Mouse (Mus musculus) stomach, embryonic 14.5 days (tissue): ENCODE measurements around the gene Calhm5. TPM values are rescaled to one million over a fixed set of nuclear protein-coding genes. Genes with fewer than 3 reads are reported as not detected.

ENCODE experiments used
- ATAC-seq: fragments of 200-750 bp; cut with Nextera tagmentation; 2 replicates; pipeline ENCODE4 v1.8.0; 2017; ENCODE audit warnings: low read depth, moderate TSS enrichment; ENCODE audit not compliant: insufficient number of reproducible peaks, insufficient read depth, low FRiP score
- H3K27ac ChIP-seq: fragments of 300-500 bp; sonication (generic); 2 replicates; pipeline ENCODE4 v1.5.1; 2014; ENCODE audit warnings: mild to moderate bottlenecking, low read length, moderate library complexity, mixed read lengths
- H3K27me3 ChIP-seq: fragments of 300-500 bp; sonication (generic); 2 replicates; pipeline ENCODE4 v1.6.1; 2014; ENCODE audit warnings: low read length, control low read depth, mixed read lengths; ENCODE audit not compliant: control insufficient read depth, insufficient read depth
- H3K36me3 ChIP-seq: fragments of 300-500 bp; sonication (generic); 2 replicates; pipeline ENCODE4 v1.6.1; 2014; ENCODE audit warnings: mild to moderate bottlenecking, control low read depth, low read length, moderate library complexity, mixed read lengths; ENCODE audit not compliant: control insufficient read depth, insufficient read depth
- H3K4me1 ChIP-seq: fragments of 300-500 bp; sonication (generic); 2 replicates; pipeline ENCODE4 v1.6.1; 2014; ENCODE audit warnings: low read length, control low read depth, mixed read lengths; ENCODE audit not compliant: control insufficient read depth, insufficient read depth
- H3K4me2 ChIP-seq: fragments of 300-500 bp; sonication (generic); replicated peaks from 2 replicates; pipeline ENCODE4 v1.6.1; 2014; ENCODE audit warnings: low read depth, low read length, control low read depth
- H3K4me3 ChIP-seq: fragments of 300-500 bp; sonication (generic); 2 replicates; pipeline ENCODE4 v1.5.1; 2014; ENCODE audit warnings: low read depth, low read length, control low read depth
- H3K9ac ChIP-seq: fragments of 300-500 bp; sonication (generic); replicated peaks from 2 replicates; pipeline ENCODE4 v1.6.1; 2014; ENCODE audit warnings: low read depth, mild to moderate bottlenecking, control low read depth, low read length, moderate library complexity, mixed read lengths
- H3K9me3 ChIP-seq: fragments of 300-500 bp; sonication (generic); 2 replicates; pipeline ENCODE4 v1.6.1; 2016; ENCODE audit warnings: low read depth, low read length, control low read depth; ENCODE audit not compliant: control insufficient read depth
- WGBS: fragments of 180-500 bp; shearing (Covaris S2); extraction: QIAGEN DNeasy Blood & Tissue Kit; methylation state at CpG from one replicate; pipeline ENCODE4 v1.1.7; 2014; 5-methylcytosine and 5-hydroxymethylcytosine counted together
- polyA plus RNA-seq: library from polyadenylated mRNA; unstranded; fragments of >200 nt; fragmentation: Nextera tagmentation; extraction: Ambion mirVana; gene quantifications from 2 replicates; pipeline ENCODE4 v1.2.1, GENCODE M21; 2014

The Calhm5 gene
- polyA plus RNA-seq, 1 experiment from 2014 or later = 0.95 TPM

DNA sequence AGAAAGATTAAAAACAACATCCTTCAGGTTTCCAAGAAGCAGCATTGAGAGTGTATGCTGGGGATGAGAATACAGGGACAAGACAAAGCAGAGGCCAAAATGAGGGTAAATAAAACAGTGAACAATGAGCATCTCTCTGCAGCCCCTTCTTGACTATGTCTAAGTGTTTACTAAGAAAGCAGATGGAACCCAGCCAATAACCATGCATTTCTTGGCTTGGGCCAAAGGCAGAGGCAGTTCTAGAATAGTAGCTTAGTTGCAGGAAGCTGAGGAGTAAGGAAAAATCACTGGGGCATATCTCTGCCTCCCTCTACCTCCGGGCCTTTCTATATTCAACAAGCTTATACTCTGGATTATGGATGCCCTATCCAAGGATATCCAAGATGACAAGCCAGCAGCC, 5.8 kb downstream of the Calhm5 start:
- Histone ChIP-seq H3K9me3 (no peaks in the 10 kb centered on the region), H3K27ac (no peak overlapping the region), H3K4me2 (no peak overlapping the region), H3K4me1 (no peaks in the 10 kb centered on the region), H3K9ac (no peak overlapping the region), H3K4me3 (no peak overlapping the region), H3K27me3 (no peaks in the 10 kb centered on the region), H3K36me3 (no peaks in the 10 kb centered on the region)
- 90% methylated on average over 1 of the region's 1 CpGs for WGBS
- no peak for ATAC-seq

DNA sequence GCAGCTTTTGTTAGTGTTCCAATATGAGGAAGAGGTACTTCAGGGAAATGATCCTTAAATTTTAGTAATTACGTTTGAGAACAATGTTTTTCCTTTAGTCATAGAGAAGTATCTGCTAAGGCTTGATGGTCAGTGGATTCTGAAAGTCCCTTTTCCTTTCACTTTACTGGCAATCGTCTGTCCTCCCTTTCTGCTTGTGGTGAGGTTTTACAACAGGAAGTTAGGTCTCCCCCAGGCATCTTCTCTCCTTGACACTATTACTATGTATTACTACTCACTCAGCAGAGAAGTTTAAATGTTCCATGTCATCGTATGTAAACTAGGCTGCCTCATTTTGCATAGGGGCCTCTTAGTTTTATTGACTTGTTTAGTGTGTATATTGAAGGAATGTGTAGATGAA, 6.8 kb downstream of the Calhm5 start:
- H3K27ac ChIP-seq = no peak overlapping the region
- H3K4me2 ChIP-seq = no peak overlapping the region
- no peak overlapping the region for H3K9ac ChIP-seq
- H3K36me3 ChIP-seq = no peaks in the 10 kb centered on the region
- no peaks in the 10 kb centered on the region for H3K9me3 ChIP-seq
- H3K27me3 ChIP-seq = no peaks in the 10 kb centered on the region
- H3K4me1 ChIP-seq = no peaks in the 10 kb centered on the region
- no peak for ATAC-seq
- no peak overlapping the region for H3K4me3 ChIP-seq
- 66% methylated on average over 3 of the region's 3 CpGs for WGBS

DNA sequence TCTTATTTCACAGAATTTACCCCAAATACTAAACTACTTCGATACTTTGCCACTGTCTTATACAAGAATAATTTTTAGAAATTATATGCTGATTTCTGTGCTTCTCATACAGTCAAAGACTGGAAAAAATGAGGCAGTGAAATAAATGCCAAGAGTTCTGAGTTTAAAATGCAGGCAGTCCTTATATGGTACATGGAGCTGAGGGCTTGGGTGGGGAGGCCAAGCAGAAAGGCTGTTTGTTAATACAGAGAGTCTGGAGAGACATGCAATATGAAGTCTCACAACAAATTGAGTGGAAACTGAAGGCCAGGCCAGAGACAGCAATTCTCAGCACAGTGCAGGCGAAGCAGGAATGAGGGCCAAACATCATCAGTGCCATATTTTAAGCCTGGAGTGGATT, 7.8 kb downstream of the Calhm5 start:
- H3K27ac ChIP-seq = no peak overlapping the region
- no peaks in the 10 kb centered on the region for H3K4me1 ChIP-seq
- no peak overlapping the region for H3K9ac ChIP-seq
- ATAC-seq = no peak
- no peaks in the 10 kb centered on the region for H3K36me3 ChIP-seq
- no peak overlapping the region for H3K4me2 ChIP-seq
- WGBS = 83% methylated on average over 2 of the region's 2 CpGs
- H3K9me3 ChIP-seq = no peaks in the 10 kb centered on the region
- no peak overlapping the region for H3K4me3 ChIP-seq
- H3K27me3 ChIP-seq = no peaks in the 10 kb centered on the region

- H3K4me1 ChIP-seq = no peaks in the 10 kb centered on the region
- H3K27ac ChIP-seq = no peak overlapping the region
- no peak overlapping the region for H3K9ac ChIP-seq
- H3K36me3 ChIP-seq = no peaks in the 10 kb centered on the region
- WGBS = 75% methylated on average over 1 of the region's 1 CpGs
- no peak overlapping the region for H3K4me3 ChIP-seq
- ATAC-seq = no peak
- no peaks in the 10 kb centered on the region for H3K9me3 ChIP-seq
- H3K27me3 ChIP-seq = no peaks in the 10 kb centered on the region
- no peak overlapping the region for H3K4me2 ChIP-seq
These were observed 9.8 kb downstream of the Calhm5 start for GRCm38 (mm10) chr10:34086514-34086913.

GRCm38 (mm10) chr10:34074522-34075200, 21.7 kb downstream of the Calhm5 start:
- no peaks in the 10 kb centered on the region for H3K4me1 ChIP-seq
- H3K9ac ChIP-seq = no peak overlapping the region
- ATAC-seq = no peak
- H3K4me2 ChIP-seq = no peak overlapping the region
- H3K9me3 ChIP-seq = no peaks in the 10 kb centered on the region
- H3K4me3 ChIP-seq = no peak overlapping the region
- WGBS = 78% methylated on average over 5 of the region's 5 CpGs
- H3K27me3 ChIP-seq = no peaks in the 10 kb centered on the region
- no peak overlapping the region for H3K27ac ChIP-seq
- H3K36me3 ChIP-seq = no peaks in the 10 kb centered on the region

- Histone ChIP-seq H3K36me3 (no peaks in the 10 kb centered on the region), H3K4me2 (no peak overlapping the region), H3K4me3 (no peak overlapping the region), H3K27ac (no peak overlapping the region), H3K9ac (no peak overlapping the region), H3K9me3 (no peaks in the 10 kb centered on the region), H3K4me1 (no peaks in the 10 kb centered on the region), H3K27me3 (no peaks in the 10 kb centered on the region)
- 40% methylated on average over 2 of the region's 2 CpGs for WGBS
- no peak for ATAC-seq
These were observed 24.7 kb downstream of the Calhm5 start for GRCm38 (mm10) chr10:34071650-34072049.

DNA sequence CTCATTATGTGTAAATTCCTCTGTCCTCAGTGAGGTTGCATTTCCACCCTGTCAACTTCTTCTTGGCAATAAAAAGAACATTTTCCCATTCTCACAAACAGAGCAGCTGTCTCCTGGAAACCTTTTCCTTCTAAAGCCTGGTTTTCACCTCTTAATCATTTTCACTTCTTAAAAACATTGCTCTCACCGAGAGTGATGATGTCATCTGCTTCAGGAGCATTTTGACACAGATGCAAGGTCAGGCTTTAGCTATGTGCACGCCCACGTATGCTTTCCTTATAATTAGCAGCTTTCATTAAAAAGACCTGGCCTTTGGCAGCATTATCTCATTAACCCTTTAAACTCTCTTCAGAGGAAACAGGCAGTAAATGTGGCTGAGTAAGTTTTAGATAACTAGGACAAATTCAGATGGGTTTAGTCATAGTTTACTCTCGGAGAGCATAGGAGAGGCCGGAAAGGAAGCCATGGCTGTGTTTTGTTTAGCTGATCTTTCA, 25.3 kb downstream of the Calhm5 start:
- no peak overlapping the region for H3K4me3 ChIP-seq
- H3K9me3 ChIP-seq = no peaks in the 10 kb centered on the region
- no peak for ATAC-seq
- no peak overlapping the region for H3K9ac ChIP-seq
- no peak overlapping the region for H3K27ac ChIP-seq
- H3K4me1 ChIP-seq = no peaks in the 10 kb centered on the region
- no peaks in the 10 kb centered on the region for H3K36me3 ChIP-seq
- no peaks in the 10 kb centered on the region for H3K27me3 ChIP-seq
- WGBS = 23% methylated on average over 5 of the region's 5 CpGs
- H3K4me2 ChIP-seq = no peak overlapping the region

GRCm38 (mm10) chr10:34069606-34070005, 26.7 kb downstream of the Calhm5 start:
- H3K27me3 ChIP-seq = no peaks in the 10 kb centered on the region
- H3K9ac ChIP-seq = no peak overlapping the region
- no peak overlapping the region for H3K4me2 ChIP-seq
- H3K9me3 ChIP-seq = no peaks in the 10 kb centered on the region
- no peak overlapping the region for H3K4me3 ChIP-seq
- H3K4me1 ChIP-seq = no peaks in the 10 kb centered on the region
- no peak overlapping the region for H3K27ac ChIP-seq
- no peak for ATAC-seq
- WGBS = 72% methylated on average over 1 of the region's 1 CpGs
- no peaks in the 10 kb centered on the region for H3K36me3 ChIP-seq

DNA sequence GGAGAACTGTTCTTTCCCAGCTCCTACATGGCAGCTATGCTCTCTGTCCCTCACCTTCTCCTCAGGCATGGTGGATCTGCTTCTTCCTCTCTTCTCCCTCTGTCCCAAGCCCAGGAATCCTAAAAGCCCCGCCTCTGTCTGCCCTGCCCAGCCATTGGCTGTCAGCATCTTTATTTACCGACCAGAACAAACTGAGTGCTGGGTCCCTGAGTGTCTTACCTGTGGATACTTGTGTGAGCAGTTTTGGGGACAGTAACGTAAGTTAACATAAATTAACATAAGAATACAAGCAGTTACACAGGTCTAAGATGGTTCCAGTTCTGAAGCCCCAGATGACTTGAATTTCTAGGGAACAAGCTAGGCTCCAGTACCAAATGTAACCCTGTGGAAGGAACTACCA, 29.7 kb downstream of the Calhm5 start:
- H3K9ac ChIP-seq = no peak overlapping the region
- no peak overlapping the region for H3K4me2 ChIP-seq
- 57% methylated on average over 3 of the region's 3 CpGs for WGBS
- H3K9me3 ChIP-seq = no peaks in the 10 kb centered on the region
- no peaks in the 10 kb centered on the region for H3K27me3 ChIP-seq
- ATAC-seq = no peak
- no peaks in the 10 kb centered on the region for H3K36me3 ChIP-seq
- no peaks in the 10 kb centered on the region for H3K4me1 ChIP-seq
- no peak overlapping the region for H3K27ac ChIP-seq
- no peak overlapping the region for H3K4me3 ChIP-seq
